Mouse (Mus musculus) spleen, adult 2 months (tissue): ENCODE results near the gene Jade1. TPM values are rescaled to one million over a fixed set of nuclear protein-coding genes. Genes with fewer than 3 reads are reported as not detected.
A peak's percentile ranks its signal among the peaks of the same experiment; 100 is the strongest.

Source experiments
- DNase-seq, 2 experiments: peaks; one replicate each; pipeline versions ENCODE4 v3.0.0 to v3.0.0-alpha.2; 2012 to 2021; ENCODE audit warnings: low spot score in 2 of 2, low read depth in 1 of 2
- H3K27ac ChIP-seq: fragments of 200-500 bp; 2 replicates; pipeline ENCODE4 v1.5.1; 2012; ENCODE audit warnings: low read length, inconsistent platforms; ENCODE audit not compliant: insufficient read depth
- H3K27me3 ChIP-seq: fragments of 200-500 bp; 2 replicates; pipeline ENCODE4 v1.6.1; 2012; ENCODE audit warnings: mild to moderate bottlenecking, moderate library complexity, low read length, inconsistent platforms; ENCODE audit not compliant: control insufficient read depth, insufficient read depth
- H3K36me3 ChIP-seq: fragments of 200-500 bp; 2 replicates; pipeline ENCODE4 v1.6.1; 2012; ENCODE audit warnings: mild to moderate bottlenecking, low read length, inconsistent platforms; ENCODE audit not compliant: control insufficient read depth, insufficient read depth
- H3K4me1 ChIP-seq: fragments of 200-500 bp; 2 replicates; pipeline ENCODE4 v1.6.1; 2011; ENCODE audit warnings: inconsistent platforms; ENCODE audit not compliant: control insufficient read depth, insufficient read depth, insufficient read length
- H3K4me3 ChIP-seq: fragments of 200-500 bp; 2 replicates; pipeline ENCODE4 v1.5.1; 2011; ENCODE audit warnings: mild to moderate bottlenecking, inconsistent platforms; ENCODE audit not compliant: insufficient read depth, insufficient read length; ENCODE audit errors: extremely low read depth
- CTCF ChIP-seq: fragments of 200-500 bp; IDR thresholded peaks from 2 replicates; pipeline ENCODE4 v1.5.1; 2011; ENCODE audit warnings: mild to moderate bottlenecking, inconsistent platforms; ENCODE audit not compliant: insufficient read depth, insufficient read length, insufficient replicate concordance; ENCODE audit errors: extremely low read depth
- POLR2A ChIP-seq: fragments of 200-500 bp; IDR thresholded peaks from 2 replicates; pipeline ENCODE4 v1.6.1; 2011; ENCODE audit warnings: low read depth, low read length, inconsistent platforms
- WGBS: fragments of 180-500 bp; shearing (Covaris S2); methylation state at CpG from one replicate; pipeline ENCODE4 v1.1.7; 2018; 5-methylcytosine and 5-hydroxymethylcytosine counted together
- polyA plus RNA-seq: library from polyadenylated mRNA; depleted of rRNA; stranded (reverse); fragments of >200 nt; gene quantifications from 2 replicates; pipeline ENCODE4 v1.2.3, GENCODE M21; 2012

Jade1 gene
- polyA plus RNA-seq, 1 experiment, result 11.3 TPM

DNA sequence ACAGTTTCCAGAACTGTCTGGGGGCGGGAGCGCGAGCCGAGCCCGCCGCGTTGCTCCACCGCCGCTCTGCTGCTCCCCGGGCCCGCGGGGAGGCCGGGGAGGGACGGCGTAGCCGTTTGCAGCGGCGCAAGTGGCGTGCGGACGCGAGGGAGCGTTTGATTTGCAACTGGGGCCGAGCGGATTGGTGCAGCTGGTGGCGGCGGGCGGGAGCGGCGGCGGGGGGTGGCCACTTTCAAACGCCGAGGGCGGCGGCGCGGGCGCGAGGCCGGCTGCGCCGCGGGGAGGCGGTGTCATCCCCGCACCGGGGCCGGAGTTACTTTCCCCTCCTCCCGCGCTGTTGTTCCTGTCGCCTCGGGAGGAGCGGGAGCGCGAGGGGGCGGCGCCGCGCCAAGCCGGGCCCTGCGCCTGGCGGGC, 9.9 kb downstream of the Jade1 start:
- DNase-seq, result peak in 1 of 2 experiments; percentile 71
- peaks cover 2% of the 10 kb centered on the region; the same call in 1 of the 2 replicates for H3K27me3 ChIP-seq
- H3K4me3 ChIP-seq, result peak overlapping the region; percentile 90
- no peaks in the 10 kb centered on the region for H3K36me3 ChIP-seq
- peak overlapping the region; percentile 91 for H3K27ac ChIP-seq
- TF ChIP-seq POLR2A, result no peak
- no peak for TF ChIP-seq CTCF
- under 1% methylated on average over 33 of the region's 61 CpGs for WGBS
- H3K4me1 ChIP-seq, result peaks cover under 1% of the 10 kb centered on the region

DNA sequence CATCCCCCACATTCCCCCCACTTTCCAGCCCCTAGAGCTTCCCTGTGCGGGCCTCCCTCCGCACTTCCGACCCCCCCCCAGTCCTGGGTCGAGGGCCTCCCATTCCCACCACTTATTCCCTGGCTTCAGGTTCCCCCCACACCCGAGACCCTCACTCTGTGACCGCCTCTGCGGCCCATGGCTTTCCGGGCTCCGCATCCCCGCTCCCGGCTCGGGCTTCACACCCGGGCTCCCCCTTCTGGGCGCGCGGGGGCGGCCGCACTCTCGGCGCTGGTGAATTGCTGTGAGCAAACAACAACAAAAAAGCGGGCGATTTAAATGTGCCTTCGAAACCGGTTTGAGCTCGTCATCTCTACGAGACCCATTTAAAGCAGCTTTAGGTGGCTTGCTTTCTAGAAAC, 10.4 kb downstream of the Jade1 start:
- DNase-seq, result peak in 1 of 2 experiments; percentile 77
- no peaks in the 10 kb centered on the region for H3K36me3 ChIP-seq
- WGBS, result under 1% methylated on average over 26 of the region's 26 CpGs
- peak overlapping the region; percentile 90 for H3K4me3 ChIP-seq
- peak; percentile 24; the same call in 1 of the 2 replicates for TF ChIP-seq CTCF
- TF ChIP-seq POLR2A, result no peak
- H3K27me3 ChIP-seq, result peaks cover 2% of the 10 kb centered on the region; the same call in 1 of the 2 replicates
- H3K27ac ChIP-seq, result no peak overlapping the region
- H3K4me1 ChIP-seq, result peaks cover 2% of the 10 kb centered on the region

DNA sequence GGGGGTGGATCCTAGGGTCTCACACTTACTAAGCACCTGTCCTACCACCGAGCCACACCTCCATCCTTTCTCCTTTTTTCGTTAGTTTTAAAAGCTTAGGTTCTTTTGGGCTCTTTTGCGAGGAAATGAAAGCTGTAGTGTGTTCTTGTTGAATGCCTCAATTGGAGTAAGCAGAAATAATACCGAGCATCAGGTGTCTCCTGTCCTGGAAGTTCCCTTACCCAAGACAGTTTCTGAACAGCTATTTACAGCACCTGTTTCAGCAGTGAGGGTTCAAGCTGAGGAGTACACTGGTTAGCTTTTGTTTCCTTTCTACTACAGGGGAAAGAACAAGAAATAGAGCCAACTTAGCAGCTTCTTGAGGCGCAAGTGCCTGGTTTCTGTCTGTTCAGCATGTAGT, 14.4 kb downstream of the Jade1 start:
- peaks cover 6% of the 10 kb centered on the region for H3K4me1 ChIP-seq
- 47% methylated on average over 5 of the region's 5 CpGs for WGBS
- peaks cover 2% of the 10 kb centered on the region; the same call in 1 of the 2 replicates for H3K27me3 ChIP-seq
- no peaks in the 10 kb centered on the region for H3K36me3 ChIP-seq
- no peak overlapping the region for H3K4me3 ChIP-seq
- no peak overlapping the region for H3K27ac ChIP-seq
- TF ChIP-seq POLR2A (no peak), CTCF (no peak)
- DNase-seq, result no peak

DNA sequence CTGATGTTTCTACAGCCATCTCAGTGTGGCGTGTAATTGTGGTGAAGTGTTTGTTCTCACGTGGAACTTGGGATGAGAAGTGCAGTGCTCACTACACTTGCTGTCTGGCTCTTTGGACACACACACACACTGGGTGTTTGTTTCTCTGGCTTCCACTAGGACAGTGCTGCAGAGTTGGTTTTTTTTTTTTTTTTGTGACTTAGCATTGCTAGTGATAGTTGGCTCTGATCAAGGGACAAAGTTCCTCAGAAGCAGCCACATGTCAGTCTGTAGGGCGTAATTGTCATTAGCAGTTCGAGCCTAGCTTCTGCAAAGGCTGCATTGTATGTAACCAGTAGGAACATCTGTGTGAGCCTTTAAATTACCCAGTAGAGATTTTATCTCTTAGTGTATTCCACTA, 16.6 kb downstream of the Jade1 start:
- WGBS, result 66% methylated on average over 4 of the region's 4 CpGs
- Histone ChIP-seq H3K4me3 (no peak overlapping the region), H3K36me3 (no peaks in the 10 kb centered on the region), H3K27ac (no peak overlapping the region), H3K4me1 (peaks cover 6% of the 10 kb centered on the region; the same call in 1 of the 2 replicates), H3K27me3 (no peaks in the 10 kb centered on the region)
- no peak for DNase-seq
- TF ChIP-seq POLR2A, result no peak
- TF ChIP-seq CTCF, result no peak

DNA sequence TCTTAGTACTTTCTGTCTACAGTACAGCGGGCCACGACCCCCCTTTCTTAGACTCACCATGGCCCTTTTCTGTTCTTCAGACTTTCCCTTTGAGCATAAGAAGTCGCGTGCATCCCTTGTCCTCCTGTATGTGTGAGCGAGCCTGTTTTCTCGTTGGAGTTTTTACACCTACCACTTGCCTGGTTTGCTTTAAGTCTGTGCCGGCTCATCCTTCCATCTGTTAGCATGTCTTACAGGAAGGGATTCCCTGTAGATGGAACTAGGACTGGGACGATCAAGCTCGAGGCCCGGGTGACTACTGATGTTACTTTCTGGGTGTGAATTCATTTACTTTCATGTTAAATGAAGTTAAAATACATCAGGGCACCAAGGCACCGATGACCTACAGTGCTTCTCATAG, 17.4 kb downstream of the Jade1 start:
- Histone ChIP-seq H3K27ac (no peak overlapping the region), H3K4me3 (no peak overlapping the region), H3K4me1 (peaks cover 6% of the 10 kb centered on the region; the same call in 1 of the 2 replicates), H3K27me3 (no peaks in the 10 kb centered on the region), H3K36me3 (no peaks in the 10 kb centered on the region)
- TF ChIP-seq CTCF (no peak), POLR2A (no peak)
- 92% methylated on average over 11 of the region's 11 CpGs for WGBS
- DNase-seq, result no peak

DNA sequence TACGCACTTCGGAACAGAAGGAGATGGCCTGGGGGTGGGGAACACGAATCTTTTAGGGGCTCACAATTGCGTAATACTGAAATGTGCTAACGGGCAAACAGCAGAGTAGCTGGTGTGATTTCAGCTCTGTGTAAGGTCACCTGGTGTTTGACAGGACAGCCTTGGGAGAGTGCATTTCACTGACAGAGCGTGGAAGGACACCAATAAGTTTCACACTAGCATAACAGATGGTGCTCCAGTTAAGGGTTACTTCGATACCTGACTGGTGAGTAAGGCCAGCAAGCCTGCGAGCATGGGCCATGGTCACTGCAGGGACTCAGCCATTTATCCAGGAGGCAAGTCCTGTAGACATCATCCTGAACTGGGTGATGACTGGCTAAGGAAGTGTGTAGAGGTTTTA, 18.7 kb downstream of the Jade1 start:
- peaks cover 12% of the 10 kb centered on the region; the same call in 1 of the 2 replicates for H3K4me1 ChIP-seq
- WGBS, result 75% methylated on average over 8 of the region's 8 CpGs

DNA sequence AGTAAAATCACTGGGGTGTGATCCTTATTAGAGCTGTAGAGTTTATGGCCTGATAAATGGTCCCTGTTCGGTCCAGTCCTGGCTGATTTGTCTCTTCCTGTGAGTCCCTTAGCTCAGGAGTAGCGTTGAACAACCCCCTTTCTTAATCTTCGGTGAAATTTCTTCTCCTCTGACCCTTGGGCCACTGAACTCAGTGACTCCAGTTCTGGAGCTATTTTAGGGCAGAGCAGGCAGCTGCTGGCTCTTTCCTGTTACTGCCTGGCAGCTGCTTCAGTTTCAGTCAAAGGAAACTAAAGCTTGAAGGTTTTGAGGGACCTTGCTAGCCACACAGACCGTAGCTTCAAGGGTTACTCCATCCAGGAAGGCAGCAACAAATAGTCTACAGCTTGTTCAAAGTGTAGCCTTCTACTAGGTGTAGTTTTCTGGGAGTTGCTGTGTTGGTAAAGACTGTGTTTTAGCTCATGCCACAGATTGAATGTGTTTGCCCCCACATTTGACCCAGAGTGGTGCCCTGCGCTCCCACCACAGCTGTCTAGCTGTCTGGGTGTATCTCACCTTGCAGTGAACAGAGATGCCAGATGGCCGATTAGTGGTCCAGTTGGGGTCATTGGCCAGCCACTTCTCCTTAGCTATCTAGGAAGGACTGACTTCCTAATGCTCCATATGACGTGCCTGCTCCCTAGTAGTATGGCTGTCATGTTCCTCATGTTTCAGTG, 19.3 kb downstream of the Jade1 start:
- H3K27me3 ChIP-seq, result no peaks in the 10 kb centered on the region
- no peak for TF ChIP-seq CTCF
- no peak for TF ChIP-seq POLR2A
- 35% methylated on average over 7 of the region's 7 CpGs for WGBS
- no peak for DNase-seq
- H3K36me3 ChIP-seq, result no peaks in the 10 kb centered on the region
- no peak overlapping the region for H3K4me3 ChIP-seq
- no peak overlapping the region for H3K27ac ChIP-seq
- H3K4me1 ChIP-seq, result peaks cover 18% of the 10 kb centered on the region; the same call in 1 of the 2 replicates

More for the DNA sequence above, 18.7 kb downstream of the Jade1 start:
- Histone ChIP-seq H3K36me3 (no peaks in the 10 kb centered on the region), H3K27ac (no peak overlapping the region), H3K27me3 (no peaks in the 10 kb centered on the region), H3K4me3 (no peak overlapping the region)
- no peak for TF ChIP-seq POLR2A
- TF ChIP-seq CTCF, result no peak
- no peak for DNase-seq
